Mouse (Mus musculus) mouse embryonic stem cell (cell line): ENCODE data around the gene Spint5.
"Not testable (repeated sequence)": the region's sequence is repeated elsewhere in the genome, so short reads cannot be mapped to it uniquely, and the experiment has no call there.

ENCODE experiments used
- in situ Hi-C, 2 experiments: fragments of 300-500 bp; cut with MboI; formaldehyde crosslinking; loops; 1 replicate in 1 of 2; 3 replicates in 1 of 2; pipeline ENCODE4 v1.14.3; 2019 to 2020; ENCODE audit warnings: low sequenced_read_pairs in 2 of 2, low pct_unique_long_range_greater_than_20kb in 1 of 2, mixed read lengths in 1 of 2; ENCODE audit not compliant: unreplicated experiment in 1 of 2

Spint5 gene

DNA sequence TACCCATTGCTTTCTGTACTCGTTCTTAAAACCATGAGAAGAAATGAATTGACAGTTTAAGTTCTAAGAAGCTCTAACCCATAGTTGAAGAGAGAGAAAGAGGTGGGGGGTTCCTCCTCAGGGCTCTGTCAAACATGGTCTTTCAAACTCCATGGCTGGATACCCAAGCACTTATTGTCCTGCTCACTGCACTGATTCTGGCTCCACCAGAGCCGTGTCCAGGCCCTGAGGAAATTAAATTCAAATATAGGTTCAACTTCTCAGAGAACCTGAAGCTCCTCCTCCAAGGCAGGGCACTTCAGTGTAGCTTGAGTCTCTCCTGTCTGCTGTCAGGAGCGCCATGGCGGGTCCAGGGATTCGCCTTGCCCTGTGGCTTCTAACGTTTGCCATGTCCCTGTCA lies at the start of gene Spint5:
TSS of gene Spint5 (plus strand) at position 301 of the 400 bp plus-strand sequence.
- in situ Hi-C loops: no loop called here

DNA sequence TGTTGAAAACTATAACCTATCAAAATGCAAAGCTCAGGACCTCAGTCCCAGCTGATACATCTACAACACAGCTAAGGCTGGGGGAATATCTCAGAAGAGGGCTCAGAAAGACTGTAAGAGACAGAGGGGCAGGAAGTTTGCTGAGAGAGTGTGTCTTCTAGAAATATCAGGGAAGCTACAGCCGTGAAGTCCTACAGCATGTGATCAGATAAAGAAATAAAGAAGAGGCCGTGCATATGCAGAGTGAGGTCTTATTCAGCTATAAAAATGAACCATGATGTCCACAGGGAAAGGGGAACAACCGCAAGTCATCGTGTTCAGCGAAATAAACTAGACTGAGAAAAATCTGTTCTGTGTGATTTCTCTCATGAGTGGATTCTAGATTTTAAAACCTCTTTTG lies 44.8 kb upstream of the Spint5 start:
- in situ Hi-C loops: loop anchor here in 1 of 2 experiments (10.0 kb wide), 1 partner anchor 55 kb away; no protein-coding TSS in a partner anchor

DNA sequence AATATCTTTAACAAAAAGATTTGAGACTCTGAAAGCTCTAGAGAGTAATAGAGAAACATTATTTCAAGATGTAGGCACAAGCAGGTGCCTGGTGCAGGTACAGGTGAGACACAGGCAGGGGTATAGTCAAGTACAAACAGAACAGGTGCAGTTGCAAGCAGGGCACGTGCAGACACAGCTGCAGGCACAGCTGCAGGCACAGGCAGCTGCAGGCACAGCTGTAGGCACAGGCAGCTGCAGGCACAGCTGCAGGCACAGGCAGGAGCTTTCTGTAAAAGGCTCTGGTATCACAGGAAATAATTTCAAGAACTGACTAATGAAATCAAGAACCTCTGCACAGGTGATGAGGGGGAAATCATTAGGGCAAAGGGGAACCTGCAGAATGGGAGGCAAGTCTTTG lies 44.2 kb upstream of the Spint5 start:
- in situ Hi-C loops: loop anchor here in 1 of 2 experiments (10.0 kb wide), 1 partner anchor 54 kb away; no protein-coding TSS in a partner anchor

DNA sequence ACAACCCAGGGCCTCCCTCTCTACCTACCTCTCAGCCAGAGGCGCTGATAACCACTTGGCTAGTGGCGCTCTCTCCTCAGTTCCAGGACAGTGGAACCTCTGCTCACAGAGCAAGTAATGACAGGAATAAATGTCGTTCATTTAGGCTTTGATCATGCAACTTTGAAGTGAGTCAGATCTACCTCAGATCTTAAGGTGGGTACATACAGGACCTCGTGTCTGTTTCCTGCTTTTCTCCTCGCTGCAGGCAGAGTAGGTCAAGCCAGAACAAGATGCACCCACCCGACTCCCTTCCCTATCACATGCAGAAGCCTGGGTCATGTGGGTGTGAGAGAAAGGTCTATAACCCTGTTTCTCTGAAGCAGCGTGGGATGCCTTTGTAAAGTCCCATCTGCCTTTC lies 41.1 kb upstream of the Spint5 start, which contains the start of gene Wfdc11:
TSS of gene Wfdc11 (minus strand) at position 101 of the 400 bp plus-strand sequence.
- in situ Hi-C loops: loop anchor here in 1 of 2 experiments (10.0 kb wide), 1 partner anchor 51 kb away; no protein-coding TSS in a partner anchor

DNA sequence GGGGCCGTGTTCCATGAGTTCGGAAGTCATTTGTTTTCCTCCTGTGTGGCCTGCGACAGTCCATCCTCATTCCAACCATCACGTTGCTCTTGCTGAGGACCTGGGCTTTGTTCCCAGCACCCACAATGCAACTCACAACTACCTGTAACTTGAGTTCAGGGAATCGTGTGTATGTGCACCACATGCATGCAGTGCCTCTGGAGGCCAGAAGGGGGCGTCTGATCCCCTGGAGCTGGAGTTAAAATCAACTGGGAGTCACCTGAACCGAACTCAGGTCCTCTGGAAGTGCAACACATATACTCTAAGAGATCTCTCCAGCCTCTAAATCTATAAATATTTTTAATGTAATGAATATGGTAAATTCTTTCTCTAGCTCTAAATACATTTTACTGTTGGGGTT lies 39.0 kb upstream of the Spint5 start:
- in situ Hi-C loops: loop anchor here (5.0 to 10.0 kb wide), 2 partner anchors 49 to 56 kb away; no protein-coding TSS in a partner anchor

DNA sequence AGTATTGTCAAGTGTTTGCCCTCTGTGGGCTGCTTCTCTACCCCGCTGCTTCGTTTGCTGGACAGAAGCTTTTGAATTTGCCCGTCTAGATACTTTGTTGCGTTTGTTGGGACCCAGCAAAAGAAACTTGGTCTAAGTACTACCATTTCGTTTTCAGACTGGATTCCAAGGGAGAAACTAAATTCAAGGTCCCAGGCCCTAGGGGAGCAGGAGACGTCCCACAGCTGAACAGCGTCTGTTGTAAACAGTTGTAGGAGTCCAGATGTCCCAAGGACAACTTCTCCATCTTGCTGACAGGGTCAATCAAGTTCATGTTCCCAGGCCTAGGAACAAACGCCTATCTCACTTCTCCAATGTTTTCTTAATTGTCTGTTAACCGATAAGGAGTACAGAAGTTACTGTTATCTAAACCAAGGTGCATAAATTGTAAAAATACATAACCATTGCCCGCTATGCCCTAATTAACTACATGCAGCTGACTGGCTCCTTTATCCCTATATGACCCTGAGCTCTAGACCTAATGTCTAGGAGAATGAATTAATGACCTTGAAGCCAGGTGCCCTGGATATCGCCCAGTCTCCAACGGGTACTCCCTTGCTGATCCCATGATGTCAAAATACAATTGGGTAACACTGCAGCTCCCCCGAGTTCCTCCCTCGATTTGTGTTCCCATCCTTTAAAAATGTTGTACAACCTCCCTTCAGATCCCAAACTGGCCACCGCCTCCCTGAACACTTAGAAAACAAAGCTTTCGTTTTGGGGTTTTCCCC lies 38.0 kb upstream of the Spint5 start:
- in situ Hi-C loops: loop anchor here (5.0 to 10.0 kb wide), 2 partner anchors 48 to 55 kb away; no protein-coding TSS in a partner anchor

DNA sequence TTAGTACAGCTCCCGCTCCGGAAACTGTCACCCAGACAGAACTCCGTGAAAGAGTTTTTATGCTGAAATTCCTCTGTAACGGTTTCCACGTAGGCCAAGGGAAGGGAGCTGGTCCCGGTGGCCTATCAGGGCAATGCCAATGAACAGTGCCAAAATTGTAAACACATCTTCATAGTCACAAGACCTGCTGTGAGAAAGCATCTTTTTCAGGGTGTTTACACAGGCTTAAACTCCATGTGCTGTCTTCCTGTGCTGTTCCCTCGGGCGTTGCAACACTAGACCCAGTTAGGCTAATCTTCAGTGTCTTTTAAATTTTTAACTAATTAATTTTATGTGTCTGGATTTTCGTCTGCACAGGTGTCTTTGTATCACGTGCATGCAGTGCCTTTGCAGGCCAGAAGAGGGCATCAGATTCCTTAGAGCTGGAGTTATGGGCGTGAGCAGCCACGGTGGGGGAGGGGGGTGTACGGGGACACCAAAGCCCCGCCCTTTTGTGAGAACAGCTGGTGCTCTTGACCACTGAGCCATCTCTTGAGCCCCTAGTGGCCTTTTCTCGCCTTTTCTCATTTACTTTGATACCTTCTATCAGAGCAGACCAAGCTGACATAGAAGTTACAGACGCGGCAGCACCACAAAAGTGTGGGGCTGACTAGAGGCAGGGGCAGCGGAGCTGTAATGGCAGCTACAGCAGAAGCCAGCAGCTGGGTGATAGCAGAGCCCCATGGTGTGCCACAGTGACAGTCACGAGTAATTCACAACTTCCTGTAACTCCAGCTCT lies 36.1 kb upstream of the Spint5 start:
- in situ Hi-C loops: loop anchor here (5.0 to 10.0 kb wide), 2 partner anchors 46 to 53 kb away; no protein-coding TSS in a partner anchor

DNA sequence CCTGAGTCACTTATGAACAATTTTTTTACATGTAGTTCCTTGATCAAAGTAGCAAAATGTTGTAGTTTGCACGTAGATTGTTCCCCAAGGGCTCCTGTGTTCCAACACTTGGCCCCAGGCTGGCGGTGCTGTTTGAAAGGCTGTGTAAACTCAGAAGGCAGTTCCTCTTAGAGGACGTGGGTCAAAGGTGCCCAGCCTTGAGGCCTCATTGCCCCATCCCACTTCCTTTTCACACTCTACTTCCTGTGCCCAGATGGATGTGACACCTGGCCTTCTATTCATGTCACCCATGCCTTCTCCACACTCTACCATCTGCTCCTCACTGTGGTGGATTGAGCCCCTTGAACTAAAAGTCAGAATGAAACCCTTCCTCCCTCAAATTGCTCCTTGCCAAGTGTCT lies 35.2 kb upstream of the Spint5 start:
- in situ Hi-C loops: loop anchor here (5.0 to 10.0 kb wide), 2 partner anchors 45 to 52 kb away; no protein-coding TSS in a partner anchor

DNA sequence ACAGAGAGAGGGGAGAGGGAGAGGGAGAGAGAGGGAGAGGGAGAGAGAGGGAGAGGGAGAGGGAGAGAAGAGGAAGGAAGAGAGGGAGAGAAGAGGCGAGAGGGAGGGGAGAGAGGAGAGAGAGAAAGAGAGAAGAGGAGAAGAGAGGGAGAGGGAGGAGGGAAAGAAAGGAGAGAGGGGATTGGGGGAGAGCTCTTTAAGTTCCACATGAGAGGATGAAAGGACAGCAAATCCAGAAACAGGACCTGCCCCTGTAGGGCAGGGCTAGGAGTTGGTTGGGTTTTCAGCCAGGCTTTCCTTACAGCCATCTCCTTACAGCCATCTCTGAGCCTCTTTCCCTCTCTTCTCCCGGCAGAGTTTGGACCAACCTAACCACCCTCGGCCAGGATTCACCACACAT lies 30.3 kb upstream of the Spint5 start, which contains the start of gene Wfdc13:
TSS of gene Wfdc13 (plus strand) at position 301 of the 400 bp plus-strand sequence.
- in situ Hi-C loops: no loop called here

DNA sequence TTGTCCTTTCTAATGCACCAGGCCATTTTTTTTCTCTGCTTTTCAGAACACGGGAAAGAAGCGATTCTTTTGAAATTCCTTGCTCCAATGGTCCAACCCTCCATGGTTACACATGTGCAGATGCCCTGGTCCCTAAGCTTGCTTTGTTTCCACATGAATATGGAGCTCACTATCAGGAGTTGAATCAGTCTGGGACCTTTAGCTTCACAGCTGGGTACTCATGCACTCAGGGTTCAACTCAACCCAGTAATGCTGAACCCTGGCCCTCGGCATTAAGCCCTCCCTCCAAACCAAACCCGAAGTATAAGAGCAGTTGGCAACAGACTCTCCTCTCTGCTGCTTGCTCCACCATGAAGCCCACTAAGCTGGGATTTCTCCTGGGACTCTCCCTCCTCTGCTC lies 16.9 kb upstream of the Spint5 start, which contains the start of gene Spint4:
TSS of gene Spint4 (plus strand) at position 301 of the 400 bp plus-strand sequence.
- in situ Hi-C loops: no loop called here

DNA sequence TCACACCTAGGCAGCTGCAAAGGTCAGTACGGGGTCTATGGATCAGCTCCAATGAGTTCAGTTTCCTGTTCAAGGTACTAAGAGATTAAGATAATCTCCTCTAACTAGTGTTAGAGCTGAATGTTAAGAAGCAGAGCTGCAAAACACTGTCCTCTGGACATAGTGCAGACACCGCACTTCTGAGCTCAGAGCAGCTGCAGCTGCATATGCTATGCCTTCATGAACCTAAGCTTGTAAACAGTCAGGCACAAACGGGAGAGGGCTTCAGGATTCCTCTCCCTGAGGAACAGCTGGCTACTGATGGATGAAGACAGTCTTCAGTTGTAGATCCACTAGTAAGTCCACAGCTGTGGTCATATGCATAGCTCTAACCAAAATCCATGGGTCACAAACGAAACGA lies 14.1 kb upstream of the Spint5 start:
- in situ Hi-C loops: no loop called here

DNA sequence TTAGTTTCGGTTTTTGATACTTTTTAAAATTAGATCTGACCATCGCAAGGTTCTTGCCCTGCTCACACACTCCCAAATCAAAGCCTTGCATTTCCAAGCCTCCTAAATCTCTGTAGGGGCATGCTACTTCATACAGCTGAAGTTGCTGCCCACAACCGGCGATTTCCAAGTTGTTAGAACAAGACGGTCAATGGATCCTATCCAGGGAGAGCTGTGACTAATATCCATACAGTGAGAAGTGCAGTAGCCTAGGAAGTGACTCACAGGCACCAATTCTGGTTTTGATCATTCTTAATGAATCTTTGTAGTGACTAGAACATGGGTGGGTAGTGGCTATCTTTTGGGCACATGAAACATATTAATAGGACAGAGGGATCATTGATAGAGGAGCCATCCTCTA lies 13.3 kb upstream of the Spint5 start:
- in situ Hi-C loops: no loop called here

DNA sequence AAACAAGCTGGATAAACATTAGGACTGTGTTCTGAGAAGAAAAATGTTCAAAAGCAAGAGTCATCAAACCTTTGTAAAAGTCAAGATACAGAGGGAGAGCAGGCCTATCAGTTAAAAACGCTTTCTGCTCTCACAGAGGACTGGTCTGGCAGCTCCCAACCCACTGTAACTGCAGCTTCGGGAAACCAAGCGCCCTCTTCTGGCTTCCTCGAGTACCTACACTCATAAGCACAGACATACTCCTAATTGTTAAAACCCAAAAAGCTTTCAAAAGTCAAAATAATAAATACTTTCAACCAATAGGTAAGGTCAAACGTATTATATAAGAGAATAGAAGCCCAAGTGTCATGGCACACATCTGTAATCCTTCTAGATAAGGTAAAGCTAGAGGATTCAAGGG lies 10.9 kb upstream of the Spint5 start:
- in situ Hi-C loops: no loop called here

DNA sequence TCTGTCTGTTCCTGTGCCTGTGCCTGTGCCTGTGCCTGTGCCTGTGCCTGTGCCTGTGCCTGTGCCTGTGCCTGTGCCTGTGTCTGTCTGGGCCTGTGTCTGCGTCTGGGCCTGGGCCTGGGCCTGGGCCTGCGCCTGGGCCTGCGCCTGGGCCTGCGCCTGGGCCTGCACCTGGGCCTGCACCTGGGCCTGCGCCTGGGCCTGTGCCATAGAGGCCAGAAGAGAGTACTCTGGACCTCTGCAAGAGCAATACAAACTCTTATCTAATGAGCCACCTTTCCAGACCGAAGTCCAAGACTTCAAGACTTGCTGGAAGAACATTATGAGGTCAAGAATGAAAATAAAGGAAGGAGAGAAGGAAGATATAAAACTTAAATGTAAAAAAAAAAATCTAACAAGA lies 9.8 kb upstream of the Spint5 start:
- in situ Hi-C loops: no loop called here

DNA sequence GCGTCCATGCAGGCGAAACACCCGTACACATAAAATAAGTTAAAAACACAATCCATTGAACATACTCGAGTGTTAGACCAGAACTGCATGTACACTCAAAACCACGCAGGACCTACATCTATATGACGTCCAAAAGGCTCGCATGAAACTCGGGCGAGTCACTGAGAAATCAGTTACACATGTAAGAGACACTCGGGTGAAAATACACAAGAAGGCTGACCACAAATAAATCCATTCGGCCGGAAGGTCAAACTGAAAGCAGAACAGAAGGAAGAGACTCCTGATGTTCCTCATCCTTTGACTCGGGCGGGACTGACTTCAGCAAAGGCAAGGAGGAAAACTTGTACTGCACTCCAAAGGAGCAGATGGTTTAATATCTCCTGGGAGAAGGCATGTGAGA lies 9.1 kb upstream of the Spint5 start:
- in situ Hi-C loops: no loop called here

DNA sequence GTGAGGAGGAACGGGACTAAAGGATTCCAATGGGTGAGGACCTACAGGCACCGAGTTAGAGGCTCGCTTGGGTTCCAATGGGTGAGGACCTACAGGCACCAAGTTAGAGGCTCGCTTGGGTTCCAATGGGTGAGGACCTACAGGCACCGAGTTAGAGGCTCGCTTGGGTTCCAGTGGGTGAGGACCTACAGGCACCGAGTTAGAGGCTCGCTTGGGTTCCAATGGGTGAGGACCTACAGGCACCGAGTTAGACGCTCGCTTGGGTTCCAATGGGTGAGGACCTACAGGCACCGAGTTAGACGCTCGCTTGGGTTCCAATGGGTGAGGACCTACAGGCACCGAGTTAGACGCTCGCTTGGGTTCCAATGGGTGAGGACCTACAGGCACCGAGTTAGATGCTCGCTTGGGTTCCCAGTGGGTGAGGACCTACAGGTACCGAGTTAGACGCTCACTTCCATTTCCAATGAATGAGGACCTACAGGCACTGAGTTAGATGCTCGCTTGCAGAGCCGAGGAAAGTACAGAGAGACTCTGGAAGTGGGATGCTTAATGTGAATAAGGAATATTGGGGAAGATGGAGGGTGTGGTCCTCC lies 1.2 kb downstream of the Spint5 start:
- in situ Hi-C loops: not testable (repeated sequence)

DNA sequence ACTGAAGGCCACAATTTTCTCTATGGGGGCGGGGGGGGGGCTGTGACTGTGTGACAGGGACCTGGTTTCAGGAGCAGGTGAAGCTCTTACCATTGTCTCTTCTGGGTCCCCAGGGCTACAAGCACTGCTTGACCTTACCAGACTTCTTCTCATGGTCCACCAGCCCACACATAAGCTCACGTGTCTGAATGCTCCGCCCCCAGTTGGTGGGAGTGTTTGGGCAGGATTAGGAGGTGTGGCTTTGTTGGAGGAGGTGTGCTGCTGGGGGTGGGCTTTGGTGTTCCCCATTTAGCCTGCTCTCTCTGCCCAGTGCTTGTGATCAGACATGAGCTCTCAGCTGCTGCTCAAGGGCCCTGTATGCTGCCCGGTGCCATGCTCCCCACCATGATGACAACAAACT lies 8.2 kb downstream of the Spint5 start:
- in situ Hi-C loops: loop anchor here in 1 of 2 experiments (10.0 kb wide), 2 partner anchors 48 to 118 kb away; partner anchors contain the start of gene Wfdc11

DNA sequence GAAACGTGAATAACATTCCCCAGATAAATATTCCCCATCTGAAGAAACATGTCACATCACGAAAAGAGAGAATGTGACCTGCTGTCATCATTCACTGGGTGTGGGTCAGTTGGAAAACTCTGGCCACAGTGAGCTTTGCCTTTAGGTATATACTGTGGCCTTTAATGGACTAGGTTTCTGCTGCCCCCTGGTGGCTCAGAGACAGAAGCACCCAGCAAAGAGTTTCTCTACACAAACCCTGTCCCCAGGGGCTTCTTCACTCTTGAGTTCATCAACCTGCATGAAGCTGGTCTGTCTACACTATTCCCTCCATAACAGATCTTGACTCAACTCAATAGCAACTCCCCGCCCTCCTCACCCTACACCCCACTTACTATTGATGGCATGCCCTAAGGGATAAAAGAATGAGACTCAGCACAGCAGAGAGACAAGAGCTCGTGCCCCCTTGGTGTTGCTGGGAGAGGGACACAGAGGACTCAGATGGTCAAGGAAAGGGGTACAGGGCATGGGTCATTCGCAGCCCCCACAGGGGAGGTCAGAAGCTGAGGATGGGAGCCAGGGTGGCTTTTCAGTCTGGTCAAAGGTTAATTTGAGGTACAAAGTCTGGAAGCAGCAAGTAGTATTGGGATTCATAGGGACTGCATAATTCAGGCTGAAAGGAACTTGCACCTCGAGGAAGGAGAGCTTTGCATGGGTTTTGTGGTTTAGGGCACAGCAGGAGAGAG lies 11.0 kb downstream of the Spint5 start:
- in situ Hi-C loops: loop anchor here (5.0 to 10.0 kb wide), 3 partner anchors 51 to 121 kb away; partner anchors contain the start of gene Wfdc11 (in 1 of the 2)
